ENCODE assay signal across 13 mouse cellular contexts in the genomic region with DNA sequence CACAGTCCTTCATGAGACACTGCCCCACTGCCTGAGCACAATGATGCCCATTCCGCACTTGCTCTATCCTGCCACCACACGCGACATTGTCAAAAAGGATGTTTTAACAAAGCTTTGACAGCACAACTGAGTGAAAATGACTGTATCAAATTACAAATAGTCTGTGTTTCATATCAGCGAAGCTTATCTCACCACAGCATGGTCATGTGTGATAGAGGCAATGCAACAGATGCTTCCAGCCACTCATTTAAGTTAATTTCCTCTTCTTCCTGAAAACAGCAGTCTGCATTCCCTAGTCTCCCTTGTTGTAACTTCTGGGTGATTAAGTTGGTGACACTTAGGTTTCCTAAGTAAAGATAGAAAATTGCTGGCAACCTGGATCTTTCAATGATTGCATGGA.
"Had no signal": no experiment of that assay in that cellular context is flagged by ENCODE, and none has a peak within 500 bp of the region (broad histone marks: within the 10 kb centered on the region; RNA-seq: fewer than 3 reads in every experiment).

No protein-coding gene starts in this region.

- DNase-seq: lung, adult 18-20 months; lung, embryonic 14.5 days; lung, postnatal 10 days; lung, postnatal 4 days; midbrain, embryonic 14.5 days; right cerebral cortex, postnatal 14 days; thymus, postnatal 14 days; thymus, postnatal 36 days had no signal

- H3K27me3 ChIP-seq: midbrain, embryonic 12.5 days; neural tube, embryonic 12.5 days; stomach, embryonic 15.5 days had no signal

- H3K4me2 ChIP-seq: lung, embryonic 14.5 days; midbrain, embryonic 12.5 days; neural tube, embryonic 12.5 days; stomach, embryonic 15.5 days had no signal

- ATAC-seq: midbrain, embryonic 16.5 days had no signal

- H3K9me3 ChIP-seq: midbrain, embryonic 12.5 days; neural tube, embryonic 12.5 days; stomach, embryonic 15.5 days had no signal

- H3K27ac ChIP-seq: midbrain, embryonic 12.5 days; neural tube, embryonic 12.5 days; stomach, embryonic 15.5 days; stomach, postnatal 0 days had no signal

- H3K36me3 ChIP-seq: neural tube, embryonic 12.5 days; stomach, embryonic 15.5 days had no signal

- H3K9ac ChIP-seq: lung, embryonic 14.5 days; midbrain, embryonic 12.5 days; neural tube, embryonic 12.5 days; stomach, embryonic 15.5 days had no signal

- H3K4me1 ChIP-seq: stomach, embryonic 15.5 days had no signal

- H3K4me3 ChIP-seq: midbrain, embryonic 12.5 days; neural tube, embryonic 12.5 days; stomach, embryonic 15.5 days had no signal
